13 mouse cellular contexts compared by ENCODE assay signal in the genomic region with DNA sequence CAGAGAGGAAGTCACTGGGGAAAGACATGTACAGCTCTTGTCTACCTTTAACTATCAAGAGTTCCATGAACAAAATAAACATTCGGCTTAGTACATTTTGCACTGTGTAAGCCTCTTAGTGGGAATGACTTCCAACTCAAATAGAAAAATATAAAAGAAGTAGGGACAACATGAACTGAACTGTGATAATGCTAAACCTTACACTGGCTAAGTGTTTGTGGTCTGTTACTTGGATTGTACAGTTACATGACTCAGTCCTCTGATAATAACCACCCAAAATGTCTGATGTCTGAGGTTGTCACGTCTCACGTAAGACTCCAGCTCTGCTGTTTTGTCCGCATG.
DNase-seq lines count a peak whose midpoint lies in the region; ATAC-seq and TF ChIP-seq lines count a peak whose summit lies in the region.
"Had no signal": no experiment of that assay in that cellular context is flagged by ENCODE, and none has a peak within 500 bp of the region (broad histone marks: within the 10 kb centered on the region; RNA-seq: fewer than 3 reads in every experiment).

No protein-coding gene starts in this region.

- peak overlapping the region; percentile 62; the same call in 1 of the 2 replicates for H3K27ac ChIP-seq in heart, embryonic 11.5 days (ENCODE audit: low read depth, low read length)
- H3K27ac ChIP-seq in lung, embryonic 14.5 days (ENCODE audit: low read depth), result peak overlapping the region; percentile 66; the same call in 1 of the 2 replicates
- H3K27ac ChIP-seq in heart, embryonic 15.5 days, result peak overlapping the region; percentile 74
- H3K27ac ChIP-seq: embryonic facial prominence, embryonic 12.5 days had no signal

- TF ChIP-seq CTCF in lung, embryonic 14.5 days (IDR thresholded peaks at IDR 0.05; ENCODE audit: low read depth), result no peak

- no peak overlapping the region for H3K9ac ChIP-seq in heart, embryonic 11.5 days (ENCODE audit: low read depth, low read length)
- no peak overlapping the region for H3K9ac ChIP-seq in lung, embryonic 14.5 days
- H3K9ac ChIP-seq in heart, embryonic 15.5 days, result no peak overlapping the region
- H3K9ac ChIP-seq: embryonic facial prominence, embryonic 12.5 days had no signal

- no peak for TF ChIP-seq POLR2A in myocyte (IDR thresholded peaks at IDR 0.05; ENCODE audit: insufficient read length, low read depth)

- H3K4me2 ChIP-seq in heart, embryonic 11.5 days, result no peak overlapping the region
- H3K4me2 ChIP-seq in lung, embryonic 14.5 days, result no peak overlapping the region
- no peak overlapping the region for H3K4me2 ChIP-seq in heart, embryonic 15.5 days
- peak overlapping the region; percentile 8 for H3K4me2 ChIP-seq in myocyte (ENCODE audit: low read depth)
- H3K4me2 ChIP-seq: embryonic facial prominence, embryonic 12.5 days; liver, embryonic 11.5 days had no signal

- no peak overlapping the region for H3ac ChIP-seq in myocyte (ENCODE audit: control insufficient read depth, insufficient read length)

- 68% methylated on average over 4 of the region's 4 CpGs for WGBS in heart, embryonic 11.5 days (ENCODE audit: insufficient replicate concordance)
- 69% methylated on average over 4 of the region's 4 CpGs for WGBS in lung, embryonic 14.5 days
- WGBS in heart, embryonic 15.5 days, result 58% methylated on average over 4 of the region's 4 CpGs

- no peaks in the 10 kb centered on the region for H3K9me3 ChIP-seq in heart, embryonic 11.5 days (replicated peaks; ENCODE audit: control insufficient read depth, low read length)
- no peaks in the 10 kb centered on the region for H3K9me3 ChIP-seq in lung, embryonic 14.5 days (ENCODE audit: low read depth, low read length)
- no peaks in the 10 kb centered on the region for H3K9me3 ChIP-seq in heart, embryonic 15.5 days (replicated peaks)
- H3K9me3 ChIP-seq: embryonic facial prominence, embryonic 12.5 days had no signal

- DNase-seq in heart, adult 18-20 months, result no peak
- DNase-seq in lung, embryonic 14.5 days, result no peak
- no peak for DNase-seq in lung, postnatal 14 days
- no peak for DNase-seq in left cerebral cortex, adult 8-10 months (ENCODE audit: low spot score in 2 of 2)
- DNase-seq: adrenal gland, adult 8-10 months; cerebellum, adult 18-20 months; thymus, postnatal 14 days had no signal

- no peak; the same call in 1 of the 2 replicates for ATAC-seq in heart, embryonic 11.5 days (replicated peaks; ENCODE audit: insufficient number of reproducible peaks, low FRiP score, low TSS enrichment)
- ATAC-seq in lung, embryonic 14.5 days (ENCODE audit: insufficient read depth), result peak; percentile 28; the same call in 1 of the 2 replicates
- peak; percentile 67 for ATAC-seq in heart, embryonic 15.5 days (replicated peaks; ENCODE audit: insufficient number of reproducible peaks, insufficient read depth, low FRiP score, low read depth)
- ATAC-seq: CD4-positive, CD25-positive, alpha-beta regulatory T cell, adult 4 months had no signal

- no peaks in the 10 kb centered on the region for H3K27me3 ChIP-seq in heart, embryonic 11.5 days (ENCODE audit: control insufficient read depth, insufficient read depth, low read length)
- no peaks in the 10 kb centered on the region for H3K27me3 ChIP-seq in lung, embryonic 14.5 days (ENCODE audit: insufficient read depth, low read length)
- H3K27me3 ChIP-seq in heart, embryonic 15.5 days, result no peaks in the 10 kb centered on the region
- H3K27me3 ChIP-seq in myocyte (ENCODE audit: control insufficient read depth, insufficient read depth, insufficient read length), result no peaks in the 10 kb centered on the region
- H3K27me3 ChIP-seq: embryonic facial prominence, embryonic 12.5 days had no signal

- H3K4me3 ChIP-seq in heart, embryonic 11.5 days (ENCODE audit: low read depth, low read length), result no peak overlapping the region
- H3K4me3 ChIP-seq in lung, embryonic 14.5 days (ENCODE audit: low read depth, low read length), result no peak overlapping the region
- no peak overlapping the region for H3K4me3 ChIP-seq in heart, embryonic 15.5 days
- H3K4me3 ChIP-seq in myocyte, result no peak overlapping the region
- H3K4me3 ChIP-seq: embryonic facial prominence, embryonic 12.5 days had no signal

- 0 out of 2 replicates have a peak, but pooled peaks cover 2% of the 10 kb centered on the region for H3K4me1 ChIP-seq in heart, embryonic 11.5 days (ENCODE audit: control insufficient read depth, insufficient read depth, low read length)
- peaks cover 7% of the 10 kb centered on the region; the same call in 1 of the 2 replicates for H3K4me1 ChIP-seq in lung, embryonic 14.5 days (ENCODE audit: insufficient read depth)
- H3K4me1 ChIP-seq in heart, embryonic 15.5 days (replicated peaks), result no peaks in the 10 kb centered on the region
- H3K4me1 ChIP-seq: embryonic facial prominence, embryonic 12.5 days had no signal

- H3K79me2 ChIP-seq in myocyte (ENCODE audit: control insufficient read depth, insufficient read depth), result no peaks in the 10 kb centered on the region

- H3K36me3 ChIP-seq in heart, embryonic 11.5 days (ENCODE audit: control insufficient read depth, insufficient read depth, low read length), result no peaks in the 10 kb centered on the region
- H3K36me3 ChIP-seq in lung, embryonic 14.5 days (ENCODE audit: insufficient read depth), result no peaks in the 10 kb centered on the region
- H3K36me3 ChIP-seq in heart, embryonic 15.5 days, result no peaks in the 10 kb centered on the region
- no peaks in the 10 kb centered on the region for H3K36me3 ChIP-seq in myocyte (ENCODE audit: control insufficient read depth, insufficient read depth)
- H3K36me3 ChIP-seq: embryonic facial prominence, embryonic 12.5 days had no signal

TF ChIP-seq in myocyte, 11 proteins besides CTCF, POLR2A, EP300 and RAD21:
- TF ChIP-seq SRF (IDR thresholded peaks at IDR 0.05; ENCODE audit: control insufficient read depth, insufficient read length, low read depth) (no peak), REST (IDR thresholded peaks at IDR 0.05; ENCODE audit: insufficient read depth, insufficient read length) (no peak), MAX (IDR thresholded peaks at IDR 0.05; ENCODE audit: low read depth) (no peak), CEBPB (IDR thresholded peaks at IDR 0.05; ENCODE audit: insufficient read depth, poor library complexity, severe bottlenecking) (no peak), E2F4 (IDR thresholded peaks at IDR 0.05; ENCODE audit: insufficient read depth) (no peak), USF1 (IDR thresholded peaks at IDR 0.05; ENCODE audit: low read depth) (no peak), TCF12 (IDR thresholded peaks at IDR 0.05; ENCODE audit: insufficient read depth, poor library complexity, severe bottlenecking) (no peak), POLR2AphosphoS2 (IDR thresholded peaks at IDR 0.05; ENCODE audit: insufficient read length, low read depth) (no peak), TCF3 (IDR thresholded peaks at IDR 0.05; ENCODE audit: insufficient read length, low read depth) (no peak), MYOG (IDR thresholded peaks at IDR 0.05; ENCODE audit: control insufficient read depth in 1 of 3, insufficient read depth in 1 of 3, insufficient read length in 2 of 3, low read depth in 2 of 3) (no peak), MYOD1 (IDR thresholded peaks at IDR 0.05; ENCODE audit: control insufficient read depth in 1 of 3, insufficient read length in 2 of 3, low read depth in 2 of 3) (no peak)
